Mouse (Mus musculus) brain, embryonic 14.5 days (tissue): ENCODE results near the gene Kremen2. TPM values are rescaled to one million over a fixed set of nuclear protein-coding genes. Genes with fewer than 3 reads are reported as not detected.

ENCODE experiments used
- DNase-seq: peaks from one replicate; pipeline ENCODE4 v3.0.0-alpha.2; 2011; ENCODE audit warnings: low read depth
- CTCF ChIP-seq: fragments of 200-500 bp; IDR thresholded peaks from 2 replicates; pipeline ENCODE4 v1.5.1; 2012; ENCODE audit warnings: inconsistent platforms, mild to moderate bottlenecking, moderate library complexity, borderline replicate concordance; ENCODE audit not compliant: insufficient read depth, insufficient read length; ENCODE audit errors: extremely low read depth
- POLR2A ChIP-seq: fragments of 200-500 bp; IDR thresholded peaks from 2 replicates; pipeline ENCODE4 v1.6.1; 2012; ENCODE audit warnings: mild to moderate bottlenecking, inconsistent platforms, borderline replicate concordance; ENCODE audit not compliant: poor library complexity, insufficient read depth, insufficient read length, severe bottlenecking; ENCODE audit errors: extremely low read depth
- polyA plus RNA-seq: library from polyadenylated mRNA; depleted of rRNA; stranded (reverse); fragments of >200 nt; gene quantifications from 2 replicates; pipeline ENCODE4 v1.2.3, GENCODE M21; 2012

Kremen2 gene
- polyA plus RNA-seq, 1 experiment, result 3.7 TPM

GRCm38 (mm10) chr17:23737493-23738445 is 7.9 kb downstream of the Kremen2 start:
- peak; percentile 8; the same call in 1 of the 2 replicates for TF ChIP-seq CTCF
- no peak for TF ChIP-seq POLR2A
- no peak for DNase-seq

GRCm38 (mm10) chr17:23734341-23734740 is 11.3 kb downstream of the Kremen2 start:
- peak; percentile 65 for DNase-seq
- TF ChIP-seq CTCF, result no peak
- TF ChIP-seq POLR2A, result no peak

- TF ChIP-seq CTCF, result no peak
- TF ChIP-seq POLR2A, result no peak
- DNase-seq, result no peak
Measured at GRCm38 (mm10) chr17:23730441-23730840, 15.2 kb downstream of the Kremen2 start.

GRCm38 (mm10) chr17:23726758-23727142 is 18.9 kb downstream of the Kremen2 start:
- DNase-seq, result peak; percentile 84
- TF ChIP-seq CTCF (no peak; the same call in 1 of the 2 replicates), POLR2A (no peak)

- peak; percentile 96 for DNase-seq
- no peak for TF ChIP-seq CTCF
- TF ChIP-seq POLR2A, result no peak; the same call in 1 of the 2 replicates
Measured at GRCm38 (mm10) chr17:23725999-23726757, 19.5 kb downstream of the Kremen2 start, which contains the start of gene Pkmyt1. Gene Pkmyt1, plus strand, starts transcription at chr17:23726336.

GRCm38 (mm10) chr17:23725477-23725876 is 20.2 kb downstream of the Kremen2 start:
- no peak for TF ChIP-seq CTCF
- no peak for TF ChIP-seq POLR2A
- no peak for DNase-seq

- DNase-seq, result no peak
- TF ChIP-seq CTCF (no peak), POLR2A (no peak)
Measured at GRCm38 (mm10) chr17:23722376-23723125, 23.1 kb downstream of the Kremen2 start, which contains the start of gene 1520401A03Rik. Gene 1520401A03Rik, minus strand, starts transcription at chr17:23722783.

- TF ChIP-seq POLR2A (no peak), CTCF (no peak)
- no peak for DNase-seq
Measured at GRCm38 (mm10) chr17:23721886-23722285, 23.7 kb downstream of the Kremen2 start.

- no peak for TF ChIP-seq CTCF
- TF ChIP-seq POLR2A, result no peak
- no peak for DNase-seq
Measured at GRCm38 (mm10) chr17:23719455-23719854, 26.2 kb downstream of the Kremen2 start.

GRCm38 (mm10) chr17:23717003-23717402 is 28.6 kb downstream of the Kremen2 start:
- DNase-seq, result no peak
- TF ChIP-seq CTCF, result no peak
- no peak for TF ChIP-seq POLR2A
